In the genomic region with DNA sequence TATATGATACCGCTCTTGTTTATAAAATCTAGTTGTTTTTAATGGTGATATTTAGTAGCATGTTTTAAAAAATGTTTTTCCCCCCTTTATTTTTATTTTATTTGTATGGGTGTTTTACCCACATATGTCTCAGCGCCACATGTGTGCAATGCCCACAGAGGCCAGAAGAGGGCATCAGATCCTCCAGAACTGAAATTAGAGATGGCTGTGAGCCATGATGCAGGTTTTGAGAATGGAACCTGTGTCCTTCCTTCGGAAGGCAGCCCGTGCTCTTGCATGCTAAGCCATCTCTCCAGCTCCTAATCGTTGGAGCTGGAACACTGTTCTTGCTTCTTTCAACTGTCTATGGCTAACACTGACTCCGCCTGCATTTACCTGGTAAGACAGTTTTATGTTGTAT, we compare ENCODE assay signal across 9 mouse cellular contexts. TPM values are rescaled to one million over a fixed set of nuclear protein-coding genes. Genes with fewer than 3 reads are reported as not detected.
DNase-seq lines count a peak whose midpoint lies in the region; TF ChIP-seq lines count a peak whose summit lies in the region.
"Had no signal": no experiment of that assay in that cellular context is flagged by ENCODE, and none has a peak within 500 bp of the region (broad histone marks: within the 10 kb centered on the region; RNA-seq: fewer than 3 reads in every experiment).

No protein-coding gene starts in this region.

- H3K27ac ChIP-seq in bone marrow, adult 2 months (ENCODE audit: control insufficient read depth, insufficient read depth, low read depth, low read length, poor library complexity), result no peak overlapping the region
- H3K27ac ChIP-seq in embryonic fibroblast, embryonic 13.5 days (ENCODE audit: insufficient read depth, low read length), result no peak overlapping the region
- H3K27ac ChIP-seq: limb, embryonic 15.5 days had no signal

- H3K4me1 ChIP-seq in bone marrow, adult 2 months (ENCODE audit: control insufficient read depth, insufficient read depth, low read length), result peaks cover 2% of the 10 kb centered on the region; the same call in 1 of the 2 replicates
- H3K4me1 ChIP-seq in embryonic fibroblast, embryonic 13.5 days (ENCODE audit: control insufficient read depth, insufficient read depth, low read length), result no peaks in the 10 kb centered on the region
- H3K4me1 ChIP-seq: limb, embryonic 15.5 days had no signal

- DNase-seq in gastrocnemius, adult 18-20 months (ENCODE audit: low spot score), result peak; percentile 61
- no peak for DNase-seq in gastrocnemius, postnatal 25 days
- DNase-seq in B cell, adult 2 months, result peak; percentile 61 to 69
- DNase-seq in kidney, postnatal 25 days, result peak; percentile 49 to 78
- DNase-seq in lung, postnatal 10 days, result peak; percentile 68
- peak; percentile 23 to 67 for DNase-seq in spleen, postnatal 10 days (ENCODE audit: low spot score in 2 of 2)

- no peak for TF ChIP-seq POLR2A in bone marrow, adult 2 months (IDR thresholded peaks at IDR 0.05; ENCODE audit: borderline replicate concordance, control insufficient read depth, low read depth, low read length)
- TF ChIP-seq POLR2A in embryonic fibroblast, embryonic 13.5 days (IDR thresholded peaks at IDR 0.05; ENCODE audit: low read depth, low read length), result no peak

- 56% methylated on average over 6 of the region's 6 CpGs for WGBS in bone marrow, adult 2 months

- peak; percentile 53 for TF ChIP-seq CTCF in bone marrow, adult 2 months (IDR thresholded peaks at IDR 0.05; ENCODE audit: control insufficient read depth, insufficient read depth, low read length)
- peak; percentile 41; the same call in 1 of the 2 replicates for TF ChIP-seq CTCF in embryonic fibroblast, embryonic 13.5 days (IDR thresholded peaks at IDR 0.05; ENCODE audit: borderline replicate concordance, insufficient read depth, low read length)

- H3K4me3 ChIP-seq in bone marrow, adult 2 months (replicated peaks; ENCODE audit: control insufficient read depth, low read depth, low read length), result no peak overlapping the region
- no peak overlapping the region for H3K4me3 ChIP-seq in embryonic fibroblast, embryonic 13.5 days (ENCODE audit: insufficient read depth, low read length)
- H3K4me3 ChIP-seq: limb, embryonic 15.5 days had no signal

RNA-seq across cellular contexts. Expression of gene Cyp39a1, which starts 33.8 kb away (rescaled TPM):
- 1 to 10 TPM; 3.1 to 3.8 TPM for total RNA-seq in gastrocnemius, adult 18-20 months (2021)
- total RNA-seq in gastrocnemius, postnatal 25 days (2021), result 1 to 10 TPM; 2.3 to 2.9 TPM
- polyA plus RNA-seq in bone marrow, adult 2 months (2011; ENCODE audit: insufficient read depth, insufficient read length, low replicate concordance, missing spikeins), result 2.2 and 2.4 TPM in 2 replicates
- polyA plus RNA-seq in embryonic fibroblast, embryonic 13.5 days (2011; ENCODE audit: insufficient read length, low read depth, missing spikeins), result 4.6 and 6.4 TPM in 2 replicates

RNA-seq across cellular contexts. Expression of gene Slc25a27, which starts 34.0 kb away (rescaled TPM):
- 1 to 10 TPM; 4.8 to 5.6 TPM for total RNA-seq in gastrocnemius, adult 18-20 months (2021)
- total RNA-seq in gastrocnemius, postnatal 25 days (2021), result 1 to 10 TPM; 4.7 to 5.3 TPM
- 0.66 and 3.2 TPM in 2 replicates for polyA plus RNA-seq in bone marrow, adult 2 months (2011; ENCODE audit: insufficient read depth, insufficient read length, low replicate concordance, missing spikeins)
- 2.0 and 2.7 TPM in 2 replicates for polyA plus RNA-seq in embryonic fibroblast, embryonic 13.5 days (2011; ENCODE audit: insufficient read length, low read depth, missing spikeins)
